Mouse (Mus musculus): ENCODE measurements at regions not wholly inside any gene's neighbourhood (a gene's known extent, or its start where the extent isn't known, plus 50 kb on each side); places are given as distances from the start of the nearest gene placed in this dataset.

DNA sequence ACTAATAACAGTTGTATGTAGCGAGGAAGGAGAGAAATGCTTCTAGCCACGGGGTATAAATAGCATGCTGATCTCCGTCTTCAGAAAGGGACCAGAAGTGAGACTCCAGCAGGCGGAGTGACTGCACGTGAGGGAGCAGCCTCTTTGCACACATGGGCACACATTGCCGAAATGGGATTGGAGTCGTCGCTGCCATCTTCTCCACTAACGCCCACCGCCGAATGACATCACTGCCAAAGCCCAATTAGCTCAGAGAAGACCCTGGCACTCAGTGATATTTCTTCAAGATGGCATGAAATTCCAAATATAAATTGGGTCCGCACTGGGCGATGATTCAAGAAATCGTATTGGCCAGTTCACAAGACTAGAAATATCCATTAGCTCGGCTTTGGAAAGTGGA is 220.9 kb upstream of the Nr4a3 start:
- TF ChIP-seq CTCF (IDR thresholded peaks at IDR 0.05; ENCODE audit: borderline replicate concordance, insufficient read depth, low read length) (no peak), POLR2A (IDR thresholded peaks at IDR 0.05; ENCODE audit: low read depth, low read length) (no peak)

Data from embryonic fibroblast, embryonic 13.5 days (primary cell).